Mouse (Mus musculus) heart, embryonic 14.5 days (tissue): Measurements from ENCODE around the gene Vps52. TPM values are rescaled to one million over a fixed set of nuclear protein-coding genes. Genes with fewer than 3 reads are reported as not detected.

Experiments used
- ATAC-seq: fragments of 200-750 bp; cut with Nextera tagmentation; 2 replicates; pipeline ENCODE4 v1.8.0; 2017; ENCODE audit warnings: low read depth, moderate TSS enrichment; ENCODE audit not compliant: insufficient number of reproducible peaks, insufficient read depth, low FRiP score
- H3K27ac ChIP-seq, 2 experiments: fragments of 200-500 bp in 1 of 2; fragments of 300-500 bp in 1 of 2; sonication (generic) in 1 of 2; replicated peaks in 1 of 2; 2 replicates each; pipeline ENCODE4 v1.5.1; 2012 to 2014; ENCODE audit warnings: low read depth in 2 of 2, low read length in 2 of 2, control low read depth in 1 of 2, mild to moderate bottlenecking in 1 of 2, mixed read lengths in 1 of 2; ENCODE audit not compliant: control insufficient read depth in 1 of 2, insufficient read depth in 1 of 2
- H3K27me3 ChIP-seq: fragments of 300-500 bp; sonication (generic); 2 replicates; pipeline ENCODE4 v1.6.1; 2014; ENCODE audit warnings: mild to moderate bottlenecking, low read length, control low read depth; ENCODE audit not compliant: control insufficient read depth, insufficient read depth
- H3K36me3 ChIP-seq: fragments of 300-500 bp; sonication (generic); 2 replicates; pipeline ENCODE4 v1.6.1; 2014; ENCODE audit warnings: mild to moderate bottlenecking, control low read depth, low read length, mixed read lengths; ENCODE audit not compliant: control insufficient read depth, insufficient read depth
- H3K4me1 ChIP-seq, 2 experiments: fragments of 200-500 bp in 1 of 2; fragments of 300-500 bp in 1 of 2; sonication (generic) in 1 of 2; 2 replicates each; pipeline ENCODE4 v1.6.1; 2012 to 2014; ENCODE audit warnings: low read length in 2 of 2, control low read depth in 1 of 2, mixed read lengths in 1 of 2; ENCODE audit not compliant: control insufficient read depth in 2 of 2, insufficient read depth in 2 of 2
- H3K4me2 ChIP-seq: fragments of 300-500 bp; sonication (generic); 2 replicates; pipeline ENCODE4 v1.6.1; 2014; ENCODE audit warnings: mild to moderate bottlenecking, low read length
- H3K4me3 ChIP-seq, 2 experiments: fragments of 200-500 bp in 1 of 2; fragments of 300-500 bp in 1 of 2; sonication (generic) in 1 of 2; 2 replicates each; pipeline ENCODE4 v1.5.1; 2012 to 2014; ENCODE audit warnings: low read length in 2 of 2, mild to moderate bottlenecking in 2 of 2, control low read depth in 1 of 2, low read depth in 1 of 2, moderate library complexity in 1 of 2; ENCODE audit not compliant: control insufficient read depth in 1 of 2, insufficient read depth in 1 of 2
- H3K9ac ChIP-seq: fragments of 300-500 bp; sonication (generic); 2 replicates; pipeline ENCODE4 v1.6.1; 2014; ENCODE audit warnings: mild to moderate bottlenecking, low read length
- H3K9me3 ChIP-seq: fragments of 300-500 bp; sonication (generic); 2 replicates; pipeline ENCODE4 v1.6.1; 2016; ENCODE audit warnings: low read length, control low read depth; ENCODE audit not compliant: control insufficient read depth
- WGBS: fragments of 180-500 bp; shearing (Covaris S2); extraction: QIAGEN DNeasy Blood & Tissue Kit; methylation state at CpG from one replicate; pipeline ENCODE4 v1.1.7; 2014; 5-methylcytosine and 5-hydroxymethylcytosine counted together
- polyA plus RNA-seq: library from polyadenylated mRNA; unstranded; fragments of >200 nt; fragmentation: Nextera tagmentation; extraction: Ambion mirVana; gene quantifications from 2 replicates; pipeline ENCODE4 v1.2.1, GENCODE M21; 2014

Vps52 gene
- polyA plus RNA-seq, 1 experiment from 2014 or later: 27.6 TPM

GRCm38 (mm10) chr17:33917656-33918292 is 37.8 kb upstream of the Vps52 start:
- H3K9ac ChIP-seq: no peak overlapping the region
- no peaks in the 10 kb centered on the region for H3K27me3 ChIP-seq
- H3K4me1 ChIP-seq: peaks cover 13 to 23% of the 10 kb centered on the region in 2 experiments
- no peak overlapping the region for H3K4me2 ChIP-seq
- no peak overlapping the region for H3K4me3 ChIP-seq
- peaks cover 36% of the 10 kb centered on the region for H3K36me3 ChIP-seq
- whole genome bisulfite sequencing: 86% methylated on average over 17 of the region's 18 CpGs
- H3K27ac ChIP-seq: no peak overlapping the region
- ATAC-seq: no peak
- H3K9me3 ChIP-seq: no peaks in the 10 kb centered on the region

GRCm38 (mm10) chr17:33918293-33919203 is 37.1 kb upstream of the Vps52 start:
- ATAC-seq: no peak
- peak overlapping the region; percentile 76 to 78; a peak in 1 of 4 replicates for H3K27ac ChIP-seq
- H3K9ac ChIP-seq: peak overlapping the region; percentile 87
- WGBS: 52% methylated on average over 37 of the region's 37 CpGs
- H3K4me3 ChIP-seq: peak overlapping the region; percentile 81 to 83
- no peaks in the 10 kb centered on the region for H3K9me3 ChIP-seq
- H3K4me2 ChIP-seq: peak overlapping the region; percentile 99
- peaks cover 13 to 23% of the 10 kb centered on the region in 2 experiments for H3K4me1 ChIP-seq
- peaks cover 30% of the 10 kb centered on the region for H3K36me3 ChIP-seq
- H3K27me3 ChIP-seq: no peaks in the 10 kb centered on the region

GRCm38 (mm10) chr17:33919351-33920281 is 36.0 kb upstream of the Vps52 start:
- no peaks in the 10 kb centered on the region for H3K27me3 ChIP-seq
- peak overlapping the region; percentile 81 to 83 for H3K4me3 ChIP-seq
- ATAC-seq: peak; percentile 40; the same call in 1 of the 2 replicates
- H3K4me1 ChIP-seq: peaks cover 13 to 23% of the 10 kb centered on the region in 2 experiments
- peak overlapping the region; percentile 99 for H3K4me2 ChIP-seq
- H3K27ac ChIP-seq: peak overlapping the region; percentile 76 to 78
- peaks cover 19% of the 10 kb centered on the region for H3K36me3 ChIP-seq
- WGBS: under 1% methylated on average over 52 of the region's 52 CpGs
- H3K9ac ChIP-seq: peak overlapping the region; percentile 87
- no peaks in the 10 kb centered on the region for H3K9me3 ChIP-seq

GRCm38 (mm10) chr17:33920282-33921097 is 35.1 kb upstream of the Vps52 start:
- no peaks in the 10 kb centered on the region for H3K27me3 ChIP-seq
- ATAC-seq: no peak
- WGBS: under 1% methylated on average over 36 of the region's 36 CpGs
- H3K36me3 ChIP-seq: peaks cover 13% of the 10 kb centered on the region
- peak overlapping the region; percentile 87 for H3K9ac ChIP-seq
- no peaks in the 10 kb centered on the region for H3K9me3 ChIP-seq
- H3K4me1 ChIP-seq: peaks cover 11 to 17% of the 10 kb centered on the region in 2 experiments
- H3K4me3 ChIP-seq: peak overlapping the region; percentile 81 to 83
- H3K4me2 ChIP-seq: peak overlapping the region; percentile 99
- peak overlapping the region; percentile 76 to 78; a peak in 3 of 4 replicates for H3K27ac ChIP-seq

- no peak overlapping the region for H3K27ac ChIP-seq
- H3K4me1 ChIP-seq: peaks cover 11 to 17% of the 10 kb centered on the region in 2 experiments
- no peak for ATAC-seq
- H3K9ac ChIP-seq: no peak overlapping the region
- H3K9me3 ChIP-seq: no peaks in the 10 kb centered on the region
- no peak overlapping the region for H3K4me3 ChIP-seq
- H3K4me2 ChIP-seq: no peak overlapping the region
- H3K27me3 ChIP-seq: no peaks in the 10 kb centered on the region
- WGBS: 86% methylated on average over 7 of the region's 7 CpGs
- peaks cover 15% of the 10 kb centered on the region for H3K36me3 ChIP-seq
These were observed 34.3 kb upstream of the Vps52 start for GRCm38 (mm10) chr17:33921361-33921760.

GRCm38 (mm10) chr17:33924577-33925283 is 30.9 kb upstream of the Vps52 start:
- H3K9ac ChIP-seq: no peak overlapping the region
- peaks cover 11% of the 10 kb centered on the region for H3K36me3 ChIP-seq
- H3K9me3 ChIP-seq: no peaks in the 10 kb centered on the region
- no peaks in the 10 kb centered on the region for H3K27me3 ChIP-seq
- H3K4me2 ChIP-seq: no peak overlapping the region
- H3K4me3 ChIP-seq: no peak overlapping the region
- peaks cover 0 to 7% of the 10 kb centered on the region in 2 experiments; a peak in 3 of 4 replicates for H3K4me1 ChIP-seq
- ATAC-seq: no peak
- WGBS: 79% methylated on average over 10 of the region's 10 CpGs
- no peak overlapping the region for H3K27ac ChIP-seq
